Mouse (Mus musculus): ENCODE results near the gene Vps37b. TPM values are rescaled to one million over a fixed set of nuclear protein-coding genes. Genes with fewer than 3 reads are reported as not detected.

The Vps37b gene
- polyA plus RNA-seq, 2 experiments = 29.3 to 44.2 TPM

DNA sequence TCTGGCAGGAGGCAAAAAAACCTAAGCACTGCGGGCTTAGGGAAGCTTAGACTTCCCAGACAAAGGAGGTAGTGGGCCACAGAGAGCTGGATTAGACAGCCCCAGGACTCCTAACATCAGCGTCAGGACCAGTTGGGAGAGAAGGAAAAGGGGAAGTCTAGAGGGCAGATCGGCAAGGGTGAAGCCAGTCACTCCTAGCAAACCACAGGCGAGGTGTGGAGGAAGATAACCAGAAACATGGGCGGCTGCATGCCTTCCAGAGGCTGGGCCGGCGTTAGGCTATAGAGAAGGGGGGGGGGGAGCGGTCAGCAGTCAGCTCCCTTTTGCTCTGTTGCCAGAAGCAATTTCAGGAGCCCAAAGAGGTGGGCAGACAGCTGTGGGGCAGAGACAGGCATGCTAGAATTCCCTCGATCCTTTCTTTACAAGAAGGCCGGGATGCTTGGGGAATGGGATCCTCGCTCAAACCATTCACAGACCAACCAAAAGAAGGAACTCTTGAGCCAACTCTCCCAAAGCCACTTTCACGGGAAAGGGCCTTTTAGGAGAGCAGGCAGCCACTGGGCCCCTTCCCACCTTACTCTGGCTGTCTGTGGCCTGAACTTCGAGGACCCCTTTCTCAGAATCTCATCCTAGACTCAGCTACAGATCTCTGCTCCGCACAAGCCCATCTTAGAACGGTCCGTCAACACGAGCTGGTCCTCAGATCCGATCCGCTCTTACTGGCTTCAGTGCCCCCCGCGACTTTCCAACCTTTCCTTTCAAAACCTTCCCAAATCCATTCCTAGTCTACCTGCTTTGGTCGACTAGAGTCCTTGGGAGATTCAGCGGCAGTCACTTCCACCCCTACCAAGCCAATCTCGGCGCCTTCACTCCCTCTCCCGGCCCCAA, 758 bp downstream of the Vps37b start:
- H3K27ac ChIP-seq (replicated peaks; ENCODE audit: low read depth, low read length) = peak overlapping the region; percentile 91
- DNase-seq (ENCODE audit: low spot score) (peak; percentile 52), ATAC-seq (ENCODE audit: low FRiP score, low read depth) (no peak)
- H3K4me1 ChIP-seq (ENCODE audit: control insufficient read depth, insufficient read depth, low read length) = peaks cover 20% of the 10 kb centered on the region
- 2% methylated on average over 23 of the region's 26 CpGs for WGBS
- no peaks in the 10 kb centered on the region for H3K9me3 ChIP-seq (ENCODE audit: control insufficient read depth, low read length)
- H3K4me3 ChIP-seq (replicated peaks; ENCODE audit: low read length) = peak overlapping the region; percentile 93
- H3K9ac ChIP-seq (ENCODE audit: low read depth, low read length, severe bottlenecking) = peak overlapping the region; percentile 89
- H3K4me2 ChIP-seq (replicated peaks; ENCODE audit: low read depth, low read length, severe bottlenecking) = peak overlapping the region; percentile 84
- H3K27me3 ChIP-seq (ENCODE audit: control insufficient read depth, insufficient read depth, low read length) = no peaks in the 10 kb centered on the region
- H3K36me3 ChIP-seq (ENCODE audit: control insufficient read depth, insufficient read depth, low read length) = peaks cover 5% of the 10 kb centered on the region; the same call in 1 of the 2 replicates
- no peak for TF ChIP-seq POLR2A (IDR thresholded peaks at IDR 0.05; ENCODE audit: borderline replicate concordance, extremely low read depth, insufficient read depth, insufficient read length)

DNA sequence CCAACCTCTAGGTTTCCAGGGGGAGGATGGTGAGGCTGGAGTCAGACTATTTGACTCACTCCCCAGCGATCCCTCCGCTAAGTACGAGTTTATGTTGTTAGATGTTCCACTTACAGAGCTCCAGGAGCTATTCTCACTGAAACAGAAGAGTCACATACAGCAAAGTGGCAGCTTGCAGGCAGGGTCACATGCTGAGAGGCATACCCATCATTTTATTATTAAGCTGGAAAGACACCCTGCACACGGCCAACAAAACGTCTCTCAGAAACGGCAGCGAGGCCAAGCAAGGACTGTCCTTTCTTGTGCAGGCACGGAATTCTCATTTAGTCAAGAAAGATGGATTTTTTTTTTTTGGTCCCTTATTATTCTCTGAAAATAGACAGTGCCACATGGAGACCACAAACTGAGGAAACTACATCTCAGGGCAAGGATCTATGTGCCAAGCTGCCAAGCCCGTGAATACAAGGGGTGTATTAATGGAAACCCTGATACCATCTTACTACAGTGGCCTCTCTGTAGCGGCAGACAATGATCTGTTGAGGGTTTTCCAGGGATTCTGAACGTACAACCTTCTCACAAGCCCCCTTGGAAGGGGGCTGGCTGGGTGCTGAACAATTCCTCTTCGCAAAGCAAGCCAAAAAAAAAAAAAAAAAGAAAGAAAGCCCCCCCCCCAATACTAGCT, 1.5 kb downstream of the Vps37b start:
- WGBS = 55% methylated on average over 12 of the region's 12 CpGs
- H3K36me3 ChIP-seq (ENCODE audit: control insufficient read depth, insufficient read depth, low read length) = peaks cover 8% of the 10 kb centered on the region; the same call in 1 of the 2 replicates
- H3K4me2 ChIP-seq (replicated peaks; ENCODE audit: low read depth, low read length, severe bottlenecking) = peak overlapping the region; percentile 84
- H3K4me3 ChIP-seq (replicated peaks; ENCODE audit: low read length) = peak overlapping the region; percentile 93
- no peak for ATAC-seq (ENCODE audit: low FRiP score, low read depth)
- TF ChIP-seq POLR2A (IDR thresholded peaks at IDR 0.05; ENCODE audit: borderline replicate concordance, extremely low read depth, insufficient read depth, insufficient read length) = no peak
- no peaks in the 10 kb centered on the region for H3K9me3 ChIP-seq (ENCODE audit: control insufficient read depth, low read length)
- peak overlapping the region; percentile 91 for H3K27ac ChIP-seq (replicated peaks; ENCODE audit: low read depth, low read length)
- no peak for DNase-seq (ENCODE audit: low spot score)
- peak overlapping the region; percentile 89 for H3K9ac ChIP-seq (ENCODE audit: low read depth, low read length, severe bottlenecking)
- no peaks in the 10 kb centered on the region for H3K27me3 ChIP-seq (ENCODE audit: control insufficient read depth, insufficient read depth, low read length)
- peaks cover 27% of the 10 kb centered on the region for H3K4me1 ChIP-seq (ENCODE audit: control insufficient read depth, insufficient read depth, low read length)

GRCm38 (mm10) chr5:124029220-124030035, 2.6 kb downstream of the Vps37b start:
- ATAC-seq (ENCODE audit: low FRiP score, low read depth) = no peak
- H3K9ac ChIP-seq (ENCODE audit: low read depth, low read length, severe bottlenecking) = peak overlapping the region; percentile 13; the same call in 1 of the 2 replicates
- peaks cover 27% of the 10 kb centered on the region for H3K4me1 ChIP-seq (ENCODE audit: control insufficient read depth, insufficient read depth, low read length)
- 88% methylated on average over 19 of the region's 19 CpGs for WGBS
- H3K4me3 ChIP-seq (replicated peaks; ENCODE audit: low read length) = no peak overlapping the region
- H3K9me3 ChIP-seq (ENCODE audit: control insufficient read depth, low read length) = no peaks in the 10 kb centered on the region
- no peak overlapping the region for H3K4me2 ChIP-seq (replicated peaks; ENCODE audit: low read depth, low read length, severe bottlenecking)
- TF ChIP-seq POLR2A (IDR thresholded peaks at IDR 0.05; ENCODE audit: borderline replicate concordance, extremely low read depth, insufficient read depth, insufficient read length) = no peak
- H3K27me3 ChIP-seq (ENCODE audit: control insufficient read depth, insufficient read depth, low read length) = no peaks in the 10 kb centered on the region
- H3K36me3 ChIP-seq (ENCODE audit: control insufficient read depth, insufficient read depth, low read length) = peaks cover 8% of the 10 kb centered on the region; the same call in 1 of the 2 replicates
- no peak for DNase-seq (ENCODE audit: low spot score)
- H3K27ac ChIP-seq (replicated peaks; ENCODE audit: low read depth, low read length) = no peak overlapping the region

DNA sequence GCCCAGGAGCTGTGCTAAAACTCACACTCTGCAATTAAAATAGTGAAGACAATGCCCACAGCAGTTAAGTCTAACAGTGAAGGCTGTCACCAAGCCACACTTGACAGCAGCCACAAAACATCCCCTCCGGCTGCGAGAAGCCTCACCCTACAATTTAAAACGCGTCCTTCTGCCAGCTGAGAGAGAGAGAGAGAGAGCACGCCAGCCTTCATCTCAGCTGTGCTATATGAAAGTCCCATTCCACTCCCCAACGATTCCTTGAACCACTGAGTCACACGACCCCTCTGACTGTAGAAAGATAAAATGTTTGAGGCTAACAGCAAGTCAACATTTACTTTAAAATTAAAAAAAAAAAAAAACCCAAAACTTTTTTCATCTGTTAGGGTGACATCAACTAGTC, 3.4 kb downstream of the Vps37b start:
- ATAC-seq (ENCODE audit: low FRiP score, low read depth) = no peak
- no peak for DNase-seq (ENCODE audit: low spot score)
- no peaks in the 10 kb centered on the region for H3K27me3 ChIP-seq (ENCODE audit: control insufficient read depth, insufficient read depth, low read length)
- H3K9me3 ChIP-seq (ENCODE audit: control insufficient read depth, low read length) = no peaks in the 10 kb centered on the region
- H3K36me3 ChIP-seq (ENCODE audit: control insufficient read depth, insufficient read depth, low read length) = peaks cover 8% of the 10 kb centered on the region; the same call in 1 of the 2 replicates
- H3K4me3 ChIP-seq (replicated peaks; ENCODE audit: low read length) = no peak overlapping the region
- no peak overlapping the region for H3K9ac ChIP-seq (ENCODE audit: low read depth, low read length, severe bottlenecking)
- peaks cover 30% of the 10 kb centered on the region for H3K4me1 ChIP-seq (ENCODE audit: control insufficient read depth, insufficient read depth, low read length)
- no peak overlapping the region for H3K4me2 ChIP-seq (replicated peaks; ENCODE audit: low read depth, low read length, severe bottlenecking)
- WGBS = 65% methylated on average over 7 of the region's 7 CpGs
- H3K27ac ChIP-seq (replicated peaks; ENCODE audit: low read depth, low read length) = no peak overlapping the region
- no peak for TF ChIP-seq POLR2A (IDR thresholded peaks at IDR 0.05; ENCODE audit: borderline replicate concordance, extremely low read depth, insufficient read depth, insufficient read length)
